9 mouse cellular contexts compared by ENCODE assay signal in the genomic region with DNA sequence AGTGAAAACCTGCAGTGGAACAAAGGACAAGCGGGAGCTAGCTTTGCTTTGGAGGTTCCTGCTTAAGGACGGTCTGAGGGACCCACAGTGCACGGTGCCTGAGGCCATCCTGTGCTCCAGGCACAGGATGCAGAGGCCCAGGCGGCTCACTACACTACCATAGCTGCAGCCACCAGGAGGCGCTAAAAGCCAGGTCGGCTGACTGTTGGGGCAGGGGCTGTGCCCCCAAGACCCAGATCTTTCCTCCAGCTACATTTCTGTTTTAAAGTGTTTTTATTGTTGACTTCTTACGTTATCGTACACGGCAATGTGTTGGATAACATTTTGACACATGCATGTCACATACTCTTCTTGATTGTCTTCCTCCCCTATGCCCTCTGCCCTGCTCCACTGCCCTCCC. TPM values are rescaled to one million over a fixed set of nuclear protein-coding genes. Genes with fewer than 3 reads are reported as not detected.
DNase-seq lines count a peak whose midpoint lies in the region; TF ChIP-seq lines count a peak whose summit lies in the region.
"Had no signal": no experiment of that assay in that cellular context is flagged by ENCODE, and none has a peak within 500 bp of the region (broad histone marks: within the 10 kb centered on the region; RNA-seq: fewer than 3 reads in every experiment).

No protein-coding gene starts in this region.

- no peak; the same call in 1 of the 2 replicates for TF ChIP-seq CTCF in kidney, adult 2 months (conservative IDR thresholded peaks at IDR 0.05; ENCODE audit: insufficient read depth, insufficient read length, low read depth, low read length)
- peak; percentile 63 for TF ChIP-seq CTCF in E14TG2a.4 (conservative IDR thresholded peaks at IDR 0.05; ENCODE audit: low read length)
- TF ChIP-seq CTCF in bone marrow macrophage, adult 2 months (IDR thresholded peaks at IDR 0.05; ENCODE audit: low read depth, low read length), result peak; percentile 52; the same call in 1 of the 2 replicates

- WGBS in kidney, adult 2 months, result 52% methylated on average over 9 of the region's 9 CpGs

- H3K4me3 ChIP-seq in kidney, adult 2 months (ENCODE audit: insufficient read depth, low read depth, low read length), result no peak overlapping the region
- H3K4me3 ChIP-seq in E14TG2a.4 (replicated peaks; ENCODE audit: low read length), result peak overlapping the region; percentile 46; the same call in 1 of the 2 replicates
- no peak overlapping the region for H3K4me3 ChIP-seq in bone marrow macrophage, adult 2 months (ENCODE audit: insufficient read depth, low read length)
- H3K4me3 ChIP-seq: midbrain, embryonic 12.5 days had no signal

- peak; percentile 9 for DNase-seq in kidney, adult 2 months
- DNase-seq in kidney, adult 11 months, result no peak
- DNase-seq in naive thymus-derived CD4-positive, alpha-beta T cell, adult 2 months (ENCODE audit: low read depth), result peak; percentile 26
- DNase-seq in adrenal gland, postnatal 14 days, result no peak
- no peak for DNase-seq in adrenal gland, postnatal 25 days

- no peaks in the 10 kb centered on the region for H3K27me3 ChIP-seq in kidney, adult 2 months (replicated peaks; ENCODE audit: control insufficient read depth, insufficient read depth, low read length)
- H3K27me3 ChIP-seq in E14TG2a.4 (ENCODE audit: insufficient read depth, low read length), result no peaks in the 10 kb centered on the region
- H3K27me3 ChIP-seq: midbrain, embryonic 12.5 days had no signal

- no peaks in the 10 kb centered on the region for H3K36me3 ChIP-seq in kidney, adult 2 months (ENCODE audit: control insufficient read depth, insufficient read depth, low read length)
- H3K36me3 ChIP-seq in E14TG2a.4 (ENCODE audit: insufficient read depth, low read length), result no peaks in the 10 kb centered on the region
- H3K36me3 ChIP-seq: midbrain, embryonic 12.5 days had no signal

- no peaks in the 10 kb centered on the region for H3K4me1 ChIP-seq in kidney, adult 2 months (ENCODE audit: control insufficient read depth, insufficient read depth, low read length)
- H3K4me1 ChIP-seq in E14TG2a.4 (replicated peaks; ENCODE audit: low read depth, low read length), result no peaks in the 10 kb centered on the region
- H3K4me1 ChIP-seq in bone marrow macrophage, adult 2 months (ENCODE audit: control insufficient read depth, insufficient read depth, low read length), result no peaks in the 10 kb centered on the region
- H3K4me1 ChIP-seq: midbrain, embryonic 12.5 days had no signal

- TF ChIP-seq POLR2A in kidney, adult 2 months (IDR thresholded peaks at IDR 0.05; ENCODE audit: low read depth, low read length), result no peak
- no peak for TF ChIP-seq POLR2A in bone marrow macrophage, adult 2 months (IDR thresholded peaks at IDR 0.05; ENCODE audit: borderline replicate concordance, low read depth, low read length)

- H3K27ac ChIP-seq in kidney, adult 2 months (ENCODE audit: insufficient read depth, low read depth, low read length), result no peak overlapping the region
- H3K27ac ChIP-seq in bone marrow macrophage, adult 2 months (ENCODE audit: insufficient read depth, low read depth, low read length), result no peak overlapping the region
- H3K27ac ChIP-seq: midbrain, embryonic 12.5 days had no signal

- H3K9me3 ChIP-seq in E14TG2a.4 (ENCODE audit: low read length), result no peaks in the 10 kb centered on the region
- H3K9me3 ChIP-seq: midbrain, embryonic 12.5 days had no signal

RNA-seq across cellular contexts. Expression of a gene that starts 32.8 kb away (rescaled TPM):
- polyA plus RNA-seq in kidney, adult 2 months (2012; rRNA removed), result 0.01 and 0.03 TPM in 2 replicates
- polyA plus RNA-seq in bone marrow macrophage, adult 2 months (2012; ENCODE audit: insufficient read depth, insufficient read length, missing spikeins), result not detected in 2 replicates
- total RNA-seq in adrenal gland, postnatal 14 days (2021), result 0.04 TPM in 1 of 2 replicates, not detected in the other
- total RNA-seq in adrenal gland, postnatal 25 days (2021), result not detected in 2 replicates
- polyA plus RNA-seq: stomach, embryonic 14.5 days had no signal

Comparison
In these comparisons a context has a peak if more than half of its experiments do, and no peak if none do; other contexts are left out.
1. DNase-seq: peak in kidney, adult 2 months (single experiment) and naive thymus-derived CD4-positive, alpha-beta T cell, adult 2 months (single experiment); none in kidney, adult 11 months (single experiment), adrenal gland, postnatal 14 days (single experiment) and adrenal gland, postnatal 25 days (single experiment).